Mouse (Mus musculus): ENCODE measurements at regions not wholly inside any gene's neighbourhood (a gene's known extent, or its start where the extent isn't known, plus 50 kb on each side); places are given as distances from the start of the nearest gene placed in this dataset.

GRCm38 (mm10) chr13:43863581-43864100 is 79.1 kb downstream of the Cd83 start:
- no peaks in the 10 kb centered on the region for H3K36me3 ChIP-seq (ENCODE audit: control insufficient read depth, insufficient read depth, low read length)
- no peaks in the 10 kb centered on the region for H3K4me1 ChIP-seq (replicated peaks; ENCODE audit: control insufficient read depth, insufficient read depth)
- H3K9me3 ChIP-seq (ENCODE audit: control insufficient read depth, low read length): no peaks in the 10 kb centered on the region
- H3K4me3 ChIP-seq (ENCODE audit: low read depth, low read length): no peak overlapping the region
- DNase-seq (ENCODE audit: low spot score) (no peak), ATAC-seq (ENCODE audit: low FRiP score, low TSS enrichment) (no peak)
- WGBS: 89% methylated on average over 7 of the region's 7 CpGs
- H3K4me2 ChIP-seq (replicated peaks; ENCODE audit: low read depth): no peak overlapping the region
- H3K9ac ChIP-seq (ENCODE audit: low read length): no peak overlapping the region
- H3K27me3 ChIP-seq (ENCODE audit: control insufficient read depth, insufficient read depth, low read length): no peaks in the 10 kb centered on the region
- H3K27ac ChIP-seq (replicated peaks): no peak overlapping the region
- TF ChIP-seq EP300 (optimal IDR thresholded peaks at IDR 0.05): no peak
- no peak for TF ChIP-seq CTCF (IDR thresholded peaks at IDR 0.05; ENCODE audit: low read depth)

GRCm38 (mm10) chr13:43864153-43864861 is 79.7 kb downstream of the Cd83 start:
- ATAC-seq (ENCODE audit: low FRiP score, low TSS enrichment): peak; percentile 100
- Histone ChIP-seq H3K9ac (ENCODE audit: low read length) (peak overlapping the region; percentile 43; the same call in 1 of the 2 replicates), H3K27ac (replicated peaks) (no peak overlapping the region), H3K4me2 (replicated peaks; ENCODE audit: low read depth) (peak overlapping the region; percentile 59), H3K27me3 (ENCODE audit: control insufficient read depth, insufficient read depth, low read length) (no peaks in the 10 kb centered on the region), H3K36me3 (ENCODE audit: control insufficient read depth, insufficient read depth, low read length) (no peaks in the 10 kb centered on the region), H3K9me3 (ENCODE audit: control insufficient read depth, low read length) (no peaks in the 10 kb centered on the region), H3K4me1 (replicated peaks; ENCODE audit: control insufficient read depth, insufficient read depth) (no peaks in the 10 kb centered on the region), H3K4me3 (ENCODE audit: low read depth, low read length) (peak overlapping the region; percentile 32)
- 4% methylated on average over 35 of the region's 35 CpGs for WGBS
- DNase-seq (ENCODE audit: low spot score): peak; percentile 99
- TF ChIP-seq CTCF (IDR thresholded peaks at IDR 0.05; ENCODE audit: low read depth): peak; percentile 100
- TF ChIP-seq EP300 (optimal IDR thresholded peaks at IDR 0.05): no peak

DNA sequence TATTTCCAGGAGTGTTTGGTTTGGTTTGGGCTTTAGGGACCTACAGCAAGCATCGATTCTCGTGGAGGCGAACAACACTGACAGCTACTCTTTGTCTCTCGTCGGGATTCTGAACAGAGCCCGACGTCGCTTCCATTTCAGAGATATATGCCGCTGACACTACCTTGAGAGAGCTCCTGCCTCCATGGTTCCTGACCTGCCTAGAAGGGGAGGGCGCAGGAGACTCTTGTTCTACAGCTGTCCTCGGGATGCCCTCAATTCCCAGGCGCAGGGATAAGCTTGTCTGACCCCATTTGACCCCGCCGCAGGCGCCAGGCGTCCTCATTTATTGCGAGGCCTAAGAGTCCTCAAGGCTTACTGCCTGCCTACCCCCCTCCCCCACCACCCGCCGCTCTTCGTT is 80.5 kb downstream of the Cd83 start:
- 8% methylated on average over 20 of the region's 20 CpGs for WGBS
- Histone ChIP-seq H3K4me1 (replicated peaks; ENCODE audit: control insufficient read depth, insufficient read depth) (no peaks in the 10 kb centered on the region), H3K4me3 (ENCODE audit: low read depth, low read length) (peak overlapping the region; percentile 32), H3K4me2 (replicated peaks; ENCODE audit: low read depth) (peak overlapping the region; percentile 59), H3K27ac (replicated peaks) (peak overlapping the region; percentile 18; the same call in 1 of the 2 replicates), H3K27me3 (ENCODE audit: control insufficient read depth, insufficient read depth, low read length) (no peaks in the 10 kb centered on the region), H3K9ac (ENCODE audit: low read length) (peak overlapping the region; percentile 43; the same call in 1 of the 2 replicates), H3K36me3 (ENCODE audit: control insufficient read depth, insufficient read depth, low read length) (no peaks in the 10 kb centered on the region), H3K9me3 (ENCODE audit: control insufficient read depth, low read length) (no peaks in the 10 kb centered on the region)
- no peak for TF ChIP-seq EP300 (optimal IDR thresholded peaks at IDR 0.05)
- TF ChIP-seq CTCF (IDR thresholded peaks at IDR 0.05; ENCODE audit: low read depth): no peak
- no peak for DNase-seq (ENCODE audit: low spot score)
- peak; percentile 6; the same call in 1 of the 2 replicates for ATAC-seq (ENCODE audit: low FRiP score, low TSS enrichment)

DNA sequence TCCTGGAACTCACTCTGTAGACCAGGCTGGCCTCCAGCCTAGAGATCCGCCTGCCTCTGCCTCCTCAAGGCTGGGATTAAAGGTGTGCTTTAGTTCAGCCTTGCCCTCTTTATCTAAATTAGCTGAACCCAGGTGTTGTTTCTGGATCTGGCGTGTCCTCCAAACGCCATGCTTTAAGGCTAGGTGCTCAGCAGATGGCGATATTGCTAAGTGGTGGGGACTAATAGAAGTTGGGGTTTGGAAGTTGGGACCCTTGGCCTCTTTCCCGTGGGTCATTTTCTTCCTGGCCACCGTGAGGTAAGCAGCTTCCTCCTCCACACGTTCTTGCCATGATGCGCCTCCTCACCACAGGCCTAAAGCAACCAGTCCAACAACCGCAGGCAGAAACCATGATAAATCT is 91.3 kb downstream of the Cd83 start:
- no peak for ATAC-seq (ENCODE audit: low FRiP score, low TSS enrichment)
- TF ChIP-seq CTCF (IDR thresholded peaks at IDR 0.05; ENCODE audit: low read depth): peak; percentile 47
- no peak for TF ChIP-seq EP300 (optimal IDR thresholded peaks at IDR 0.05)

GRCm38 (mm10) chr13:43887284-43887683 is 102.7 kb downstream of the Cd83 start:
- no peaks in the 10 kb centered on the region for H3K4me1 ChIP-seq (replicated peaks; ENCODE audit: control insufficient read depth, insufficient read depth)
- H3K36me3 ChIP-seq (ENCODE audit: control insufficient read depth, insufficient read depth, low read length): no peaks in the 10 kb centered on the region
- no peaks in the 10 kb centered on the region for H3K9me3 ChIP-seq (ENCODE audit: control insufficient read depth, low read length)
- no peaks in the 10 kb centered on the region for H3K27me3 ChIP-seq (ENCODE audit: control insufficient read depth, insufficient read depth, low read length)
- ATAC-seq (ENCODE audit: low FRiP score, low TSS enrichment) (no peak), DNase-seq (ENCODE audit: low spot score) (no peak)
- TF ChIP-seq CTCF (IDR thresholded peaks at IDR 0.05; ENCODE audit: low read depth) (no peak), EP300 (optimal IDR thresholded peaks at IDR 0.05) (no peak)
- WGBS: 92% methylated on average over 3 of the region's 3 CpGs
- H3K4me3 ChIP-seq (ENCODE audit: low read depth, low read length): no peak overlapping the region
- H3K27ac ChIP-seq (replicated peaks): no peak overlapping the region
- H3K9ac ChIP-seq (ENCODE audit: low read length): no peak overlapping the region
- H3K4me2 ChIP-seq (replicated peaks; ENCODE audit: low read depth): no peak overlapping the region

More for the DNA sequence above, 91.3 kb downstream of the Cd83 start:
- Histone ChIP-seq H3K9ac (ENCODE audit: low read length) (no peak overlapping the region), H3K4me3 (ENCODE audit: low read depth, low read length) (no peak overlapping the region), H3K27ac (replicated peaks) (no peak overlapping the region), H3K36me3 (ENCODE audit: control insufficient read depth, insufficient read depth, low read length) (no peaks in the 10 kb centered on the region), H3K4me1 (replicated peaks; ENCODE audit: control insufficient read depth, insufficient read depth) (no peaks in the 10 kb centered on the region), H3K4me2 (replicated peaks; ENCODE audit: low read depth) (no peak overlapping the region), H3K27me3 (ENCODE audit: control insufficient read depth, insufficient read depth, low read length) (no peaks in the 10 kb centered on the region), H3K9me3 (ENCODE audit: control insufficient read depth, low read length) (no peaks in the 10 kb centered on the region)
- 94% methylated on average over 9 of the region's 9 CpGs for WGBS
- DNase-seq (ENCODE audit: low spot score): no peak

- 62% methylated on average over 3 of the region's 3 CpGs for WGBS
- H3K9ac ChIP-seq (ENCODE audit: low read length): no peak overlapping the region
- DNase-seq (ENCODE audit: low spot score) (no peak), ATAC-seq (ENCODE audit: low FRiP score, low TSS enrichment) (no peak)
- no peaks in the 10 kb centered on the region for H3K9me3 ChIP-seq (ENCODE audit: control insufficient read depth, low read length)
- no peaks in the 10 kb centered on the region for H3K4me1 ChIP-seq (replicated peaks; ENCODE audit: control insufficient read depth, insufficient read depth)
- H3K4me3 ChIP-seq (ENCODE audit: low read depth, low read length): no peak overlapping the region
- H3K36me3 ChIP-seq (ENCODE audit: control insufficient read depth, insufficient read depth, low read length): no peaks in the 10 kb centered on the region
- H3K27me3 ChIP-seq (ENCODE audit: control insufficient read depth, insufficient read depth, low read length): no peaks in the 10 kb centered on the region
- TF ChIP-seq EP300 (optimal IDR thresholded peaks at IDR 0.05) (no peak), CTCF (IDR thresholded peaks at IDR 0.05; ENCODE audit: low read depth) (no peak)
- no peak overlapping the region for H3K4me2 ChIP-seq (replicated peaks; ENCODE audit: low read depth)
- no peak overlapping the region for H3K27ac ChIP-seq (replicated peaks)
Measured at GRCm38 (mm10) chr13:43891928-43892327, 107.4 kb downstream of the Cd83 start.

Data from stomach, postnatal 0 days (tissue).